Mouse (Mus musculus): Measurements from ENCODE around the gene Upf2. TPM values are rescaled to one million over a fixed set of nuclear protein-coding genes. Genes with fewer than 3 reads are reported as not detected.

Gene Upf2
- total RNA-seq, 2 experiments from 2014 or later = 22.4 to 25.0 TPM

- intact Hi-C loops (cut with DNase I) = no loop called here
- DNase-seq (ENCODE audit: low spot score in 2 of 2) = no peak
These were observed 148.9 kb downstream of the Upf2 start for GRCm38 (mm10) chr2:6100027-6100749.

GRCm38 (mm10) chr2:6100755-6101154 lies 149.5 kb downstream of the Upf2 start:
- intact Hi-C loops (cut with DNase I) = no loop called here
- no peak for DNase-seq (ENCODE audit: low spot score in 2 of 2)

GRCm38 (mm10) chr2:6105437-6105836 lies 154.2 kb downstream of the Upf2 start:
- DNase-seq (ENCODE audit: low spot score in 2 of 2) = no peak
- intact Hi-C loops (cut with DNase I) = no loop called here

Other genes with a start within 250 kb of the Upf2 start
- 100 to 1,000 TPM in 1 of 2 experiments, 10 to 100 TPM in 1; 97.7 to 107 TPM for gene Camk1d, start 237.0 kb upstream of the Upf2 start, total RNA-seq (2021)
- 10 to 100 TPM; 21.6 to 21.8 TPM for gene Nudt5, start 106.5 kb upstream of the Upf2 start, total RNA-seq (2021)
- gene Cdc123, start 106.3 kb upstream of the Upf2 start, total RNA-seq (2021) = 100 to 1,000 TPM; 123 to 133 TPM
- gene Gm13199, start 88.5 kb upstream of the Upf2 start, total RNA-seq (2021) = 1 to 10 TPM in 1 of 2 experiments, under 1 TPM in 1; 0.99 to 1.4 TPM
- gene Sec61a2, start 56.0 kb upstream of the Upf2 start, total RNA-seq (2021) = 100 to 1,000 TPM; 116 to 123 TPM
- gene Dhtkd1, start 8.7 kb upstream of the Upf2 start, total RNA-seq (2021) = 1 to 10 TPM; 6.6 to 8.6 TPM
- 1 to 10 TPM; 3.1 to 4.5 TPM for gene Proser2, start 178.7 kb downstream of the Upf2 start, total RNA-seq (2021)